Mouse (Mus musculus): Measurements from ENCODE around the gene Map2k1. TPM values are rescaled to one million over a fixed set of nuclear protein-coding genes. Genes with fewer than 3 reads are reported as not detected.
"Not testable (repeated sequence)": the region's sequence is repeated elsewhere in the genome, so short reads cannot be mapped to it uniquely, and the experiment has no call there.

Map2k1 gene
- polyA plus RNA-seq, 1 experiment from 2014 or later: 82.1 TPM

DNA sequence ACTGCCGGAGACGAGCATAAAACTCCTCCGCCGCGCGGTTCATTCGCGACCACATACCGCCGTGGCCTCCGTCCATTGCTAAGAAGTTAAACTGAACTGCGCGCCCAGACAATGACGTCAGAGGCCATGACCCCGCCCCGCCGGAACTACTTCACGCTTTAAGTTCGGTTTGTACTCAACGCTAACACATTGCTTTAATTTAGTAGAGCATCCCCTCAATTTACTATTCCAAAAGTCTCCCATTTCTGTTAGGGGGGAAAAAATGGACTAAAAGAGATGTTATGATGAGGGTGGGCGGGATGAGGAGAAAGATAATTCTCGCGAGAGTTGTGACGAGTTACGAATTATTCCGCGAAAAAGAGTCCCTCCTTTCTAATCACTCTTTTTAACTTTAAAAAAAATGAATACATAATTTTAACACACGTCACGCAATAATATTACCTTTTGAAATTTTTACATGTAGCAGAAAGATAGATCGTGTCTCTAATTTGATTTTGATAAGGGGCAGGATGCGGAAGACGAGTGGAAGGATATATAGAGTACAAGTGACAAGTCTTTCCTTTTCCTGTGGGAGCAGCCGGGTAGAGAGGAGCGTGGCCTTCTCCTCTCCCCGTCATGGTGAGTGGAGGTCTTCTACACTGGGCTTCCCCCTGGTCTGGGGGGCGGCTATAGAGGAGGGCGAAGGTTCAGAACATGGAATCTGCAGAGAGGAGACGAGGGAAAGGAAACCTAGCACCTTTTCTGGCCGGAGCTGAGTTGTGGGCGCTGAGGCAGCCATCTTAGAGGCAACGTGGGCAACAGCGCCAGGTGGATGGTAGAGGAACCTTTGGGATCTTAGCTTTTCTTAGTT lies 80.4 kb downstream of the Map2k1 start, which contains the start of the genes Zwilch and Rpl4:
Gene Zwilch, minus strand, starts transcription at position 289 of the 850 bp plus-strand sequence.
Gene Rpl4, plus strand, starts transcription at position 560 of the 850 bp plus-strand sequence.
- H3K4me2 ChIP-seq (replicated peaks; ENCODE audit: low read depth): peak within 1 kb of the TSS; percentile 76
- H3K9ac ChIP-seq (ENCODE audit: low read depth, low read length): peak within 1 kb of the TSS; percentile 93
- WGBS: under 1% methylated on average over 42 of the region's 42 CpGs
- TF ChIP-seq CTCF (IDR thresholded peaks at IDR 0.05; ENCODE audit: low read depth): peak; percentile 50
- peaks cover 31% of the 10 kb centered on the region for H3K36me3 ChIP-seq (ENCODE audit: control insufficient read depth, insufficient read depth)
- peak within 1 kb of the TSS; percentile 57; the same call in 1 of the 2 replicates for H3K27ac ChIP-seq (ENCODE audit: low read depth, low read length)
- ATAC-seq: peak; percentile 78
- H3K4me1 ChIP-seq (replicated peaks; ENCODE audit: control insufficient read depth, insufficient read depth, low read length): no peaks in the 10 kb centered on the region; the same call in 1 of the 2 replicates
- H3K9me3 ChIP-seq (ENCODE audit: control insufficient read depth): no peaks in the 10 kb centered on the region
- H3K4me3 ChIP-seq (ENCODE audit: low read depth, low read length): peak within 1 kb of the TSS; percentile 98
- H3K27me3 ChIP-seq (replicated peaks; ENCODE audit: control insufficient read depth, insufficient read depth, low read length): no peaks in the 10 kb centered on the region

DNA sequence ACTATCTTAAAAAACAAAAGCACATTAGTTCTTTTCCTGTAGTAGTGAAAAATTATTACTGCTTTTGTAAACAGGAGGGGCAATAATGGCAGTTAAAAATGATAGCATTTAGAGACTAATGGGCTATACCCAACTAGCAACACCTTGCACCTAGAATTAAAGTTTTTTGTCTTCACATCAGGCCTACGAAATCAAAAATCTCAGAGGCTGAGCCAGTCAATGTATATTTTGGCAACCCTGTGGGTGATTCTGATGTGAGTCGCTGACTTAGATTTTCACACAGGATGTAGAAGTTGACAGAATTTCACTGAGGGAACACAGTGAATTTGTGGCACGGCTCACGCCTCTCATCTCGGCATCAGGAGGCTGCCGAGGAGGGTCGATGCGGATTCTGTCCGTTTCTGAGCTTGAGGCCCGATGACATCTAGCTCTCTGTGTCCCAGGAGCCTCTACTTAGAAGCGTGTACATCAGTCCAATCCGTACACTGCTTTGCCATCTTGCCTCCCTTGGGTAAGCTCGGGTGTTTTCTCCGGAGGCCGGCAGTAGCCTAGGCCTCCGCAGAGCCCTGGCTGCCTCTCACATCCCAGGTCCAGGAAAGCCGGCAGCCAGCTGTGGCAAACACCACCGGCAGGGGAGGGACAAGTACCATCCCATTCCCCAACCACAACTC lies 81.2 kb downstream of the Map2k1 start:
- Histone ChIP-seq H3K27me3 (replicated peaks; ENCODE audit: control insufficient read depth, insufficient read depth, low read length) (no peaks in the 10 kb centered on the region), H3K9ac (ENCODE audit: low read depth, low read length) (peak overlapping the region; percentile 93), H3K9me3 (ENCODE audit: control insufficient read depth) (no peaks in the 10 kb centered on the region), H3K4me3 (ENCODE audit: low read depth, low read length) (peak overlapping the region; percentile 98), H3K36me3 (ENCODE audit: control insufficient read depth, insufficient read depth) (peaks cover 23% of the 10 kb centered on the region), H3K4me2 (replicated peaks; ENCODE audit: low read depth) (peak overlapping the region; percentile 76), H3K4me1 (replicated peaks; ENCODE audit: control insufficient read depth, insufficient read depth, low read length) (no peaks in the 10 kb centered on the region; the same call in 1 of the 2 replicates), H3K27ac (ENCODE audit: low read depth, low read length) (peak overlapping the region; percentile 57; the same call in 1 of the 2 replicates)
- 2% methylated on average over 18 of the region's 18 CpGs for WGBS
- TF ChIP-seq CTCF (IDR thresholded peaks at IDR 0.05; ENCODE audit: low read depth): 0 out of 2 replicates have a peak, but pooled peaks have one; percentile 23
- peak; percentile 28; the same call in 1 of the 2 replicates for ATAC-seq

GRCm38 (mm10) chr9:64169967-64170366 lies 83.5 kb downstream of the Map2k1 start:
- not testable (repeated sequence) for ATAC-seq; H3K9ac ChIP-seq (ENCODE audit: low read depth, low read length); H3K4me1 ChIP-seq (replicated peaks; ENCODE audit: control insufficient read depth, insufficient read depth, low read length); H3K36me3 ChIP-seq (ENCODE audit: control insufficient read depth, insufficient read depth); H3K4me3 ChIP-seq (ENCODE audit: low read depth, low read length); H3K27me3 ChIP-seq (replicated peaks; ENCODE audit: control insufficient read depth, insufficient read depth, low read length); H3K27ac ChIP-seq (ENCODE audit: low read depth, low read length); H3K4me2 ChIP-seq (replicated peaks; ENCODE audit: low read depth); H3K9me3 ChIP-seq (ENCODE audit: control insufficient read depth)
- 74% methylated on average over 3 of the region's 3 CpGs for WGBS

DNA sequence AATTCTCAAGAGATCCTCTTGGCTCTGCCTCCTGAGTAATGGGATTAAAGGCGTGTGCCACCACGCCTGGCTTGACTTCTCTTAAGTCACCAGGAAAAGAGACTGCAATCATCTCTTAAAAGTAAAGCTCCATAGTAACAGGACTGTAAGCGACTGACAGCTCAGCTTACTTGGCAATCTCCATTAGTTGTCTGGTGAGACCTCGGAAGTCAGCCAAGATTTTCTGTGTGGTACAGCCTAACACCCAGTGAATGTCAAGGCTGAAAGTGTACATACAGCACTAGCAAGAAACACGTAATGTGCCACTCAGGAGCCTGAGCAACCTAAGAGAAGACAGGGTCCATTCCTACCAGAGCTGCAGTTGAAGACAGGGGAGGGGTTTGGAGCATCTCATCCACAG lies 93.0 kb downstream of the Map2k1 start:
- no peak overlapping the region for H3K9ac ChIP-seq (ENCODE audit: low read depth, low read length)
- 91% methylated on average over 5 of the region's 5 CpGs for WGBS
- H3K4me3 ChIP-seq (ENCODE audit: low read depth, low read length): no peak overlapping the region
- no peak overlapping the region for H3K27ac ChIP-seq (ENCODE audit: low read depth, low read length)
- ATAC-seq: no peak
- no peaks in the 10 kb centered on the region for H3K9me3 ChIP-seq (ENCODE audit: control insufficient read depth)
- H3K36me3 ChIP-seq (ENCODE audit: control insufficient read depth, insufficient read depth): peaks cover 21% of the 10 kb centered on the region
- TF ChIP-seq CTCF (IDR thresholded peaks at IDR 0.05; ENCODE audit: low read depth): no peak
- no peaks in the 10 kb centered on the region for H3K4me1 ChIP-seq (replicated peaks; ENCODE audit: control insufficient read depth, insufficient read depth, low read length)
- no peaks in the 10 kb centered on the region for H3K27me3 ChIP-seq (replicated peaks; ENCODE audit: control insufficient read depth, insufficient read depth, low read length)
- H3K4me2 ChIP-seq (replicated peaks; ENCODE audit: low read depth): no peak overlapping the region

DNA sequence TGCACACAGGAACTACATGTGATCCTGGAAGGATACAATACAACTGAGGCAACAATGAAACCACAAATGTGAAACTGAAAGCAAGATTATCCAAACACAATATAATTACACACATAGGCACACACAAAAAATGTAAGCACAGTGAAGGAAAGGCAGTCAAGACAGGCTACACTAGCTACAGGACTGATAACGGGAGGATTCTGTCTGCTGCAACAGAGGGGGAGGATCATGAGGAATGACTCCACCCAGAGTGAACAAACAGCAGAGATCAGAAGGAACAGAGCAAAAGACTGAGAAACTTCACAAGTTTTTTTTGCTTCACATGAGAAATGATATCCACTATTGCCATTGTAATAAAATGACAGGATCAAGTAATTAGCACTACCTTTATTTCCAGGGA lies 96.8 kb downstream of the Map2k1 start:
- H3K9ac ChIP-seq (ENCODE audit: low read depth, low read length): no peak overlapping the region
- peaks cover 19% of the 10 kb centered on the region for H3K36me3 ChIP-seq (ENCODE audit: control insufficient read depth, insufficient read depth)
- no peaks in the 10 kb centered on the region for H3K27me3 ChIP-seq (replicated peaks; ENCODE audit: control insufficient read depth, insufficient read depth, low read length)
- H3K9me3 ChIP-seq (ENCODE audit: control insufficient read depth): no peaks in the 10 kb centered on the region
- no peak overlapping the region for H3K4me2 ChIP-seq (replicated peaks; ENCODE audit: low read depth)
- ATAC-seq: no peak
- no peak for TF ChIP-seq CTCF (IDR thresholded peaks at IDR 0.05; ENCODE audit: low read depth)
- no peak overlapping the region for H3K4me3 ChIP-seq (ENCODE audit: low read depth, low read length)
- H3K4me1 ChIP-seq (replicated peaks; ENCODE audit: control insufficient read depth, insufficient read depth, low read length): no peaks in the 10 kb centered on the region
- no peak overlapping the region for H3K27ac ChIP-seq (ENCODE audit: low read depth, low read length)
- 65% methylated on average over 1 of the region's 1 CpGs for WGBS

DNA sequence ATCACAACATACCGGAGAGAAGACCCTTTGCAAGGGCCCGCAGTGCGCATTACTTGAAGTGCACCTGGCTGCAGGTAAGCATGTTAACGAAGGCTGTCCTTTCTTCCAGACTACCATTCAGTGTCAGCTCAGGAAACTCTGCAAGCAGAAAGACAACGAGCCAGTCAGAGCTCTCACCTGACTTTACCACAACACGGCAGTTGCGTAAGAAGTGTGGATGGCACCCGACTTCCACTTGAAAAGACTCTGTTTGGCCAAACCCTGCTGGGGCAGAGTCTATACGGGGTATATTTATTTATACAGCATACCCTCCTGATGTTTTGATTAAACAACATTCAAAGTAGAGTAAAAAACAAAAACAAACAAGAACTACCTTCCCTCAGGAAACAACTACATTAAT lies 113.6 kb downstream of the Map2k1 start:
- 82% methylated on average over 9 of the region's 9 CpGs for WGBS
- 0 out of 2 replicates have a peak, but pooled peaks cover 7% of the 10 kb centered on the region for H3K36me3 ChIP-seq (ENCODE audit: control insufficient read depth, insufficient read depth)
- H3K27ac ChIP-seq (ENCODE audit: low read depth, low read length): no peak overlapping the region
- no peak overlapping the region for H3K4me2 ChIP-seq (replicated peaks; ENCODE audit: low read depth)
- H3K9ac ChIP-seq (ENCODE audit: low read depth, low read length): no peak overlapping the region
- no peak for TF ChIP-seq CTCF (IDR thresholded peaks at IDR 0.05; ENCODE audit: low read depth)
- H3K9me3 ChIP-seq (ENCODE audit: control insufficient read depth): no peaks in the 10 kb centered on the region
- H3K4me1 ChIP-seq (replicated peaks; ENCODE audit: control insufficient read depth, insufficient read depth, low read length): no peaks in the 10 kb centered on the region
- H3K27me3 ChIP-seq (replicated peaks; ENCODE audit: control insufficient read depth, insufficient read depth, low read length): no peaks in the 10 kb centered on the region
- H3K4me3 ChIP-seq (ENCODE audit: low read depth, low read length): no peak overlapping the region
- ATAC-seq: no peak

Measured in intestine, postnatal 0 days (tissue).